Mouse (Mus musculus): Measurements from ENCODE around the gene Prf1. TPM values are rescaled to one million over a fixed set of nuclear protein-coding genes. Genes with fewer than 3 reads are reported as not detected.
A peak's percentile ranks its signal among the peaks of the same experiment; 100 is the strongest.

Gene Prf1
- polyA plus RNA-seq (2017; shearing (Covaris generic)): 10 to 100 TPM in 1 of 3 experiments, 1 to 10 TPM in 2; 5.3 to 31.6 (median 6.0) TPM

- peak; percentile 83 for ATAC-seq
Measured at GRCm38 (mm10) chr10:61297477-61297876, at the start of gene Prf1. TSS of gene Prf1 (plus strand) at chr10:61297833.

GRCm38 (mm10) chr10:61248596-61249114, 49.0 kb upstream of the Prf1 start:
- no peak for ATAC-seq

- no peak for ATAC-seq
Measured at GRCm38 (mm10) chr10:61249951-61250350, 47.7 kb upstream of the Prf1 start.

- ATAC-seq: no peak
Measured at GRCm38 (mm10) chr10:61254761-61255160, 42.9 kb upstream of the Prf1 start.

- ATAC-seq: no peak
Measured at GRCm38 (mm10) chr10:61255190-61255589, 42.4 kb upstream of the Prf1 start.

GRCm38 (mm10) chr10:61256665-61257064, 41.0 kb upstream of the Prf1 start:
- ATAC-seq: no peak

GRCm38 (mm10) chr10:61258131-61258530, 39.5 kb upstream of the Prf1 start:
- no peak for ATAC-seq

- ATAC-seq: no peak
Measured at GRCm38 (mm10) chr10:61261229-61262156, 36.1 kb upstream of the Prf1 start.

GRCm38 (mm10) chr10:61263606-61264005, 34.0 kb upstream of the Prf1 start:
- ATAC-seq: no peak

GRCm38 (mm10) chr10:61267378-61267777, 30.3 kb upstream of the Prf1 start:
- no peak for ATAC-seq

GRCm38 (mm10) chr10:61272089-61272626, 25.5 kb upstream of the Prf1 start:
- ATAC-seq: no peak

GRCm38 (mm10) chr10:61272631-61273030, 25.0 kb upstream of the Prf1 start:
- no peak for ATAC-seq

GRCm38 (mm10) chr10:61273081-61273843, 24.4 kb upstream of the Prf1 start, which contains the start of gene Adamts14:
TSS of gene Adamts14 (minus strand) at chr10:61273438.
- ATAC-seq: no peak

- ATAC-seq: no peak
Measured at GRCm38 (mm10) chr10:61273844-61274215, 23.8 kb upstream of the Prf1 start.

GRCm38 (mm10) chr10:61274532-61274931, 23.1 kb upstream of the Prf1 start:
- no peak for ATAC-seq

- ATAC-seq: peak; percentile 41
Measured at GRCm38 (mm10) chr10:61275669-61276110, 21.9 kb upstream of the Prf1 start.

GRCm38 (mm10) chr10:61277051-61277450, 20.6 kb upstream of the Prf1 start:
- no peak for ATAC-seq

GRCm38 (mm10) chr10:61277918-61278674, 19.5 kb upstream of the Prf1 start:
- ATAC-seq: no peak

- no peak for ATAC-seq
Measured at GRCm38 (mm10) chr10:61281115-61281514, 16.5 kb upstream of the Prf1 start.

GRCm38 (mm10) chr10:61284309-61284708, 13.3 kb upstream of the Prf1 start:
- ATAC-seq: no peak

GRCm38 (mm10) chr10:61285271-61285670, 12.4 kb upstream of the Prf1 start:
- no peak for ATAC-seq

GRCm38 (mm10) chr10:61286246-61286645, 11.4 kb upstream of the Prf1 start:
- no peak for ATAC-seq

All from inflammation-experienced regulatory T-cells, adult 6 months (primary cell).